ENCODE assay signal across 8 mouse cellular contexts in the genomic region with DNA sequence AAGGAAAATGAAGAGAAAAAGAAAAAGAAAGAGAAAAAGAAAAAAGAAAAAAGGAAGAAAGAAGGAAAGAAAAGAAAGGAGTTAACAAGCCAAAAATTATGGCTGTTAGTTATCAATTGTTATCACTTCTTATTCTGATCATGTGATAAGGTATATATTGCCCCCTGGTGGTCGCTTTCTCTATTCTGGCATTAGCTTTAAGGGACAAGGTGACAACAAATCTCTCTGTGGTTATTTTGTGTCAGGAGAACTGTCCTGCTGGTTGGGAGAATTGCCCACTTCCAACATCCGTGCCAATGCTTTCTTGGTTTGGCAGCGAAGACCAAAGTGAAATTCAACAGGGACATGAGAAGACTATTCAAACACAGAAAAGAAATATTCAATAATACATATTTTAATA. TPM values are rescaled to one million over a fixed set of nuclear protein-coding genes. Genes with fewer than 3 reads are reported as not detected.
A peak's percentile ranks its signal among the peaks of the same experiment; 100 is the strongest.
DNase-seq lines count a peak whose midpoint lies in the region; ATAC-seq lines count a peak whose summit lies in the region.

No protein-coding gene starts in this region.

- no peak overlapping the region for H3K4me2 ChIP-seq in heart, embryonic 11.5 days

- H3K9me3 ChIP-seq in heart, embryonic 11.5 days (replicated peaks; ENCODE audit: control insufficient read depth, low read length), result no peaks in the 10 kb centered on the region

- H3K27me3 ChIP-seq in heart, embryonic 11.5 days (ENCODE audit: control insufficient read depth, insufficient read depth, low read length), result no peaks in the 10 kb centered on the region

- no peak overlapping the region for H3K4me3 ChIP-seq in heart, embryonic 11.5 days (ENCODE audit: low read depth, low read length)

- WGBS in heart, embryonic 11.5 days (ENCODE audit: insufficient replicate concordance), result 56% methylated on average over 3 of the region's 3 CpGs

- peak; percentile 50 to 74 for DNase-seq in heart, adult 18-20 months
- peak; percentile 54 for DNase-seq in testis, postnatal 10 days (ENCODE audit: low spot score)
- no peak for DNase-seq in testis, postnatal 14 days (ENCODE audit: low spot score)
- peak; percentile 99 for DNase-seq in cerebellum, adult 9-10 months
- peak; percentile 59 for DNase-seq in heart, postnatal 4 days
- peak; percentile 57 for DNase-seq in mesoderm, embryonic 11.5 days (ENCODE audit: low read depth, low spot score)
- no peak for DNase-seq in frontal cortex, postnatal 36 days (ENCODE audit: low spot score in 2 of 2)

- no peaks in the 10 kb centered on the region for H3K4me1 ChIP-seq in heart, embryonic 11.5 days (ENCODE audit: control insufficient read depth, insufficient read depth, low read length)

- H3K27ac ChIP-seq in heart, embryonic 11.5 days (ENCODE audit: low read depth, low read length), result no peak overlapping the region

- no peak overlapping the region for H3K9ac ChIP-seq in heart, embryonic 11.5 days (ENCODE audit: low read depth, low read length)

- H3K36me3 ChIP-seq in heart, embryonic 11.5 days (ENCODE audit: control insufficient read depth, insufficient read depth, low read length), result no peaks in the 10 kb centered on the region

- ATAC-seq in heart, embryonic 11.5 days (replicated peaks; ENCODE audit: insufficient number of reproducible peaks, low FRiP score, low TSS enrichment), result no peak

RNA-seq across cellular contexts. Expression of a gene that starts 34.6 kb away (rescaled TPM):
- total RNA-seq in heart, adult 18-20 months (2021), result 10 to 100 TPM; 86.2 to 98.2 TPM
- 33.0 and 36.0 TPM in 2 replicates for polyA plus RNA-seq in heart, embryonic 11.5 days (2014; fragmentation: Nextera tagmentation; extraction: Ambion mirVana)
- total RNA-seq in heart, postnatal 4 days (2021), result 100 to 1,000 TPM in 1 of 2 experiments, 10 to 100 TPM in 1; 96.7 to 101 TPM

Comparison
In these comparisons a context has a peak if more than half of its experiments do, and no peak if none do; other contexts are left out.
1. DNase-seq: peak in heart, adult 18-20 months (2 of 2), testis, postnatal 10 days (single experiment), cerebellum, adult 9-10 months (single experiment), heart, postnatal 4 days (single experiment) and mesoderm, embryonic 11.5 days (single experiment); none in testis, postnatal 14 days (single experiment) and frontal cortex, postnatal 36 days (0 of 2).